Mouse (Mus musculus) left cerebral cortex, adult 18-20 months (tissue): ENCODE data around the gene Fam129a. TPM values are rescaled to one million over a fixed set of nuclear protein-coding genes. Genes with fewer than 3 reads are reported as not detected.

ENCODE experiments used
- DNase-seq, 2 experiments: peaks; one replicate each; pipeline ENCODE4 v3.0.0; 2021 to 2022; ENCODE audit warnings: low spot score in 2 of 2, mixed read lengths in 1 of 2
- total RNA-seq, 2 experiments: library from RNA; stranded (reverse); gene quantifications; 2 replicates each; pipeline ENCODE4 v1.2.3; 2021

Gene Fam129a
- total RNA-seq, 2 experiments from 2014 or later, result 1.4 to 1.5 TPM

DNA sequence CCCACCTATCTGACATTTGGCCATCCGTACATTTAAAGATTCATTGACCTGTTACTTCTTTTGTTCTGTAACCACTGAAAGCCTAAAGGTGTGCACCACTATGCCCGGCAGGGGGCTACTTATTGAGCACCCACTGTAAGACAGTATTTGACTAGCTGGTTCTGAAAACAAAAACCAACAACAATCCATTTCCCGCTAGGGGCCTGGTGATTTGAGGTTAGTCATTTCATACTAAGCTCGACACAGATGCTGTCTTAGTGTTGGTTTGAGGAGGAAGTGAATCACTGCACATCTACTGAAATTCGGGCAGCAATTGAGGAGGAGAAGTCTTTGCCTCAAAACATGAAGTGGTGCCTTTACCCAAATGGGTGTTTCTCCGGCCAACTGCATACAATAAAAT is 89.9 kb downstream of the Fam129a start:
- no peak for DNase-seq

DNA sequence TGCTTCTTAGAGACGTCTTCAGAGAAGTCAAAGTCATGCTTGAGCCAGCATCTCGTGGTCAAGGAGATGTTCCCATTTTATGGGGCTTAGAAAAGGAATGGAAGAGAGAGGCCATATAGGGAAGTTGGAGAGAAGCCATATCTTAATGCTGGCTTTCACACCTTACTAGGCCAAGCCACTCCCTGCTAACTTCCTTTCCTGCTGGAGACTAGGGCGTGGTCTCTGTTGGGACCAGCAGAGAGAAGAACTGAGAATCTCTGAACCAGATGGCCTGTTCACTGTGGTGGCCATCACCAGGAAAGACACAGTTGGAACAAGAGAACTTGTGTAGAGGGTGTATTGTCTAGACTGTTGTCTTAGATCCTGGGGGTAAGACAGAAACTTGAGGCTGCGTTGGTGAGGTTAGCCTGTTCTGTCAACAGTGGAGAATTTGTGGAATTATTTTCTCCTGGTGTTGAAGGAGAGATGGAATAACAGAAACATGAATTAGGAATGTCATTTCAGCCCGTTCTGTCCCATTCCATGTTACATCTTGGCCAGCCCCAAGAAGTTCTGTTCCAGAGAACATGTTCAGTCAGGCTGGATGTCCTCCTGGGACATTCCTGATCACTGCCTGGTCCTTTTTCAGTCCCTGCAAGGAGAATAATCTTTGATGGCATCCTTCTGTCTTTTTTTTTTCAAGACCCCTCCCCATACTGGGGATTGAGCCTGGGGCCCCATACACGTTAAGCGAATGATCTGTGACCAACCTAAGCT is 90.9 kb downstream of the Fam129a start:
- no peak for DNase-seq

DNA sequence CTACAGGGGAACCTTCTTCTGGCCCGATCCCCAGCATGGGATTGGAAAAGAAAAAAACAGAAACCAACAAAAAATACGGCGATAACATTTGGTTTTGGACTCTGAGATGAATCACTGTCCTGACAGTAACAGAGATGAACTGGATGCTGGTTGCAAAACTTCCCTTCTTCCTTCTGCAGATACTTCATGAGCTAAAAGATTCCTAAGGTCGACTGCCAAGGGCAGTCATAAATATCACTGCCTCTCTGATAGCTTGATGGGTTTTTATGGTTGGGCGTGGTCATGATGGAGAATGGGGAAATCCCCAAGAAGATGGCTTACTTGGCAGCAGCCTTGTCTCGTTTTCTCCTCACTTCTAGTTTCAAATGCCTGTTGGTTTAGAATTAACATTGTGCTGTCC is 92.0 kb downstream of the Fam129a start:
- DNase-seq, result no peak

GRCm38 (mm10) chr1:151664384-151664783 is 93.4 kb downstream of the Fam129a start:
- DNase-seq, result no peak

DNA sequence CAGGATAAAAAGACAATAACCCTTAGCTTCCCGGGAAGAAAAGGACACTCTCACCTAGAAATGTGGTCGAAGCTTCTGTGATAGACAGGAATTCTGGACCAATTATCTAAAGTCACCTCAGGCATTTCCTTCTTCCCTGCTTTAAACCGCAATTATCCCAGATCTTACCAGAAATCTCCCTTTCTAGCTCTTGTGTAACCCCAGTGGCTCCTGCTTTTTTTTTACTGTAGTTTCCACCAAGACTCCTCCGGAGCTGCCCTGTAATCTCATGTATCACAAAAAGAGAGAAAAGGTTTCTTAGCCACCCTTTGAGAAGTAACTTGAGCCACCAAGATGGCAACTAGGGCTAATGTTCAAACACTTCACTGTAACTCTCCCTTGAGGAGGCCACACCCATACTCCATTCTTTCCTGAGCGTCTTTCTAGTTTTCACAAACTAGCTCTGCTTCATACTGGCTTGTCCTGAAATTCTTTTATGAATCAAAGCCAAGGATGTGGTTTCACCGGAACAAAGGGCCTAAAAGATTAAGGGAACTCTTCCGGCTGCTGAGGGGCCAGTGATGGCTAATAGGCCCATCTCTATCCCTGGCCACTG is 93.9 kb downstream of the Fam129a start:
- no peak for DNase-seq

DNA sequence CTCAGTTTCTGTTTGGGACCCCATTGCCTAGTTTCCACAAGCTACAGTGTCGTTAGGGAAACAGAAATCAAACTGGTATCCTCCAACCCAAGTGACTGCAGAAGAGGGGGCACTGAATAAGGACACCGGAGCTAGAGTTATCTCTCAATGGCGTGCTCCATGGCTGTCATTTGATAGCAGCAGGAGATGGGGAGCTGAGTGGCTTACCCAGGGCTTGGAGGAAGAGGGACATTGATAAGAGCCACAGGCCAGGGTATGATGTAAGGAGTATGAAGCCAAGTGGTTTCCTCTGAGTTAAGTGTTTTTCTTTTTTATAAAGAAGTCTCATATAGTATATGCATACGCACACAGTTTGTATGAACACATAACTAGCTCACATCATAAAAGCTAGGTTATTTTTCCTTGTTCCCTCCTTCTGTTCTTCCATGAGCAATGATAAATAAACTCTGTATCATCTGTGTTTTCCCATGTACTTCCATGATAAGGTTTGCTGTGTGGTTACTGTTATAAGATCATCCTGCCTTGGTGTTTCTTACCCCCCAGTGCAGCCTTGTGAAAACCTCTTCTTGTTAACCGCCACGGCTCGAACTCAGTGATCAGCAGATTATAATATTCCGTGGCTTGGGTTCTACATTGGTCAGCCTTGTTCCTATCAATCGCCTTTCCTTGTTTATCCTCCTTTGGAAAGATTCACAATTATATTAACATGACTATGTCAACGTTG is 96.5 kb downstream of the Fam129a start:
- DNase-seq, result no peak

- no peak for DNase-seq
These were observed 99.1 kb downstream of the Fam129a start for GRCm38 (mm10) chr1:151670006-151670591.

- DNase-seq, result no peak
These were observed 104.7 kb downstream of the Fam129a start for GRCm38 (mm10) chr1:151675684-151676083.

DNA sequence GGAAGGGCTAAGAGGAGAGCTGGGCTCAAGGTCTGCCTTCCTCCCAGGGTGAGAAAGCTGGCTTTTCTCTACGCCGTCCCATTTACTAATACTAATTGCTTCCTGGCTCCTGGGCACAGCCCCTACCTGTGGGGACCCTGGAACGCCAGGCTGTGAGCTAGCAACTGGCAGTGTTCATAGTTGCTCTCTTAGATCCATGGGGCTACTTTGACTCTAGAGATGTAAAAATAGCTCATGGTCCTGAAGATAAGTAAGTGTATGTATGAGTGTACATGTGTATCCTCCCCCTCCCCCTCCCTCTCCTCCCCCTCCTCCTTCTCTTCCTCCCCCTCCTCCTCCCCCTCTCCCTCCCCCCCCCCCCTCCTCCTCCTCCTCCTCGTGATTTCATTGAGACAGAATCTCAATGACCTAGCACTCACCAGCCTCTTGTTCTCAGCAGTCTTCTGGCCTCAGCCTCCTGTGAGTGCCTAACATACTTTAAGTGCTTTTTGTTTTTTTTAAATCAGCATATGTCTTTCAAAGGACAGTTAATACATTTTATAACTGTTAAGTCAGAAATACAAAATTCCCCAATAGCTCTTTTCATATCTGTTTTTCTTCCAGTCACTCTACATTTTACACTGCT is 106.3 kb downstream of the Fam129a start:
- DNase-seq, result no peak

DNA sequence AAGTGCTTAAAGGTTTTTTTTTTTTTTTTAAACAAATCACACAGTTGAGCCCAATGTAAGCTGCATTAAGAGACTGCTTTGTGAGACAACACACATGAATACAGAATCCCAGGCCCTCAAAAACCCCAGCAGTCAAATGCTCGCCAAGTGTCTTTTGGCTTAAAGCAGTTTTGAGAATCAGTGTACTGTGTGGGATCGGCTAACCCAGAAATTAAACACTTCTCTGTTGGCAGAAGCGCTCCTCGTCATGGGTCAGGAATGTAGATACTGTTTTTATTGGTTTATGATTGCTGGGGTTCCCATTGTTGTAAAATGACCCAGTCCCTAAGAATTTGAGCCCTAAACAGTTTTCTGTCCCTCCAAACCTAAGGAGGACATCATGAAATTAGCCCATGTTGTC is 107.0 kb downstream of the Fam129a start:
- DNase-seq, result no peak

GRCm38 (mm10) chr1:151679153-151679552 is 108.2 kb downstream of the Fam129a start:
- DNase-seq, result no peak

DNA sequence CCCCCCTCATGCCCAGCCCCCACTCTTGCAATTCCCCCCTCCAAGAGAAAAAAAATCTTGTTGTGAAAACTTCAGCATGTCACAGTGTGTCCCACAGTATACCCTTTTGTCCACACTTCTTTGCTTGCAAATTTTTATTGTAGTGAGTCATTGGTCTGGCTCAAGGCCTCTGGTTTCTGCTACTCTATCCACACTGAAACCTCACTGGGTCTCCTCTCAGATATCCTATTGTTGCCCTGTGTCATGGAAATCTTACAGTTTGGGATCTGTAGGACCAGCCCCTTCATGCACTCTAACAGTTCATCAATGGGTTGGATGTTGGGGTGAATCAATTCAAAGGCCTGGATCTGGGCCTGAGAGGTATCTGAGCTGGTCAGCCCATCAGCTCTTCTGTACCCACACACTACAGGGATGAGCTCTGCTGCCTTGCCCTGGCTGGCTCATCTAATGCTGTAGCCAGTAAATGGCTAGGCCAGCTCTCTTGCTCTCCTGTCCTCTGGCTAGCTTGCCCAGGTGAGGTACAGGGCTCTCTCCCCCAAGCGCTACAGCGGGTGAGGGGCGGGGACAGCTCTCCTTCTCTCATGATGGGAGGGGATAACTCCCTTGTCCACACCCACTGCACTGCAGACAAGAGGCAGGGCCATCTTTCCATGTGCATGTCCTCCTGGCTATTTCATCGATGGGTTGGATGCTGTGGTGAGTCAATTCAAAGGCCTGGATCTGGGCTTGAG is 109.1 kb downstream of the Fam129a start:
- no peak for DNase-seq

DNA sequence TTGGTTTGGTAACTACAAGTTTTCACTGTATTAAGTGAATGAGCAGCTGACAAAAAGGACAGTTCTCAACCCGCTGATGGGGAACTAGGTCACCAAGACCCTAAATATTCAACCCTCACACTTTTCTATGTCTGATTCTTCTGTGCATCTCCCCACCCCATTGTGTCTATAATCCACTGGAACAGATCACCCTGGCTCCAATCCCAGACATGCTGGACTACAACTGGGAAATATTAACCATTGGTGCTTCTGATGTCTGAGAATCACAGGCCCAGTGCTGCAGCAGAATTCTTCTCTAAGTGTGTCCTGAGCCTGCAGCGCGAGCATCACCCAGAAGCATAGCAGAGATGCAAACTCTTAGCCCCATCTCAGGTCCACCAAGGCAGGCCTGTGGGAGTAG is 110.0 kb downstream of the Fam129a start:
- no peak for DNase-seq

- DNase-seq, result no peak
These were observed 111.9 kb downstream of the Fam129a start for GRCm38 (mm10) chr1:151682896-151683295.

GRCm38 (mm10) chr1:151684451-151684892 is 113.5 kb downstream of the Fam129a start:
- no peak for DNase-seq

- DNase-seq, result no peak
These were observed 114.0 kb downstream of the Fam129a start for GRCm38 (mm10) chr1:151684978-151685377.

DNA sequence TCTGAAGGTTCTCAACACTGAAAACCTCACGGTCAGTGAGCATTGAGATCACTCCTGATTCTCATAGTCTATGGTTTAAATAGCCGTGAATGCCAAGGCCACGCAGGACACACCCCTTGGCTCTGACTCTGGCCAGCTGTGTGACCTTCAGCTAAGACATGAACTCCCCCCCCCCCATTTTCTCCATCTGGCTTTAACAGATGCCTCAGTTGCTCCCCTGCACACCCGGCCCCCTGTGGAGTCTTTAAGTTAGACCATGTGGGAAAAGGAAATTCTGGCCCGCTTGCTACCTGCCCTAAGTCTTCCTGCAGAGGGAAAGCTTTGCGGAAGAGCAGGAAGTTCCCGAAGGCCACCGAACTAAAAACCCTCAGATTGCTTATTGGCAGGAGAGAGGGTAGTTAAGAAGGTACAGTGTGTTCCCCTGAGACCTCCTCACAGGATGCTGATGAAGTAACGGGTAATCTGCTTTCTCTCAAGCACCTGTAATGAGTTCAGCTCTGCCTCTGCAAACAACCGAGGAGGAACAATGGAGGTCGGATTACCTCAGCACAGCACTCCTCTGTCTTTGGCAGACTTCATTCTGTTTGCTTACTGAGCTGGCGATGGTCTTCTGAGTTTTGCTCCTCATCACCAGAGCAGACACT is 114.8 kb downstream of the Fam129a start:
- DNase-seq, result no peak

GRCm38 (mm10) chr1:151686696-151687095 is 115.7 kb downstream of the Fam129a start:
- DNase-seq, result no peak

DNA sequence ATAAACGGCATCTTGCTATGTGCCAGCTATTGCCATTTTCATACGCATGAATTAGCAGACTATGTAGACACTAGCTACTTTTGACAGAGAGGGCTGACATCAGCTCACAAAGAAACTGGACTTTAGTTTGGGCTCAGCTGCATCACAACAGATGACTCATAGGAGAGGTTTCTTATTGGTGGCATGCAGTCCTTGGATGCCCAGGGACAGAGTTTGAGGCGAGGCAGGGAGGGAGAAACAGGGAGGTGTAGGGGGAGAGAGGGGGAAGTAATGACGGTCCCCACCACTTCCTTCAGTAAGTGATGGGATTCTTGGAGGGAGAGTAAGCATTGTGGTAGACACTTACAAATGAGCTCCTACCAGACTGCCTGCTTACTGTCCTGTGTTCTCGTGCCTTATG is 118.0 kb downstream of the Fam129a start:
- DNase-seq, result no peak

GRCm38 (mm10) chr1:151689561-151689960 is 118.6 kb downstream of the Fam129a start:
- DNase-seq, result no peak
